Mouse (Mus musculus): ENCODE results near the gene Gm11096. TPM values are rescaled to one million over a fixed set of nuclear protein-coding genes. Genes with fewer than 3 reads are reported as not detected.

Gm11096 gene
- polyA plus RNA-seq, 1 experiment = not detected

DNA sequence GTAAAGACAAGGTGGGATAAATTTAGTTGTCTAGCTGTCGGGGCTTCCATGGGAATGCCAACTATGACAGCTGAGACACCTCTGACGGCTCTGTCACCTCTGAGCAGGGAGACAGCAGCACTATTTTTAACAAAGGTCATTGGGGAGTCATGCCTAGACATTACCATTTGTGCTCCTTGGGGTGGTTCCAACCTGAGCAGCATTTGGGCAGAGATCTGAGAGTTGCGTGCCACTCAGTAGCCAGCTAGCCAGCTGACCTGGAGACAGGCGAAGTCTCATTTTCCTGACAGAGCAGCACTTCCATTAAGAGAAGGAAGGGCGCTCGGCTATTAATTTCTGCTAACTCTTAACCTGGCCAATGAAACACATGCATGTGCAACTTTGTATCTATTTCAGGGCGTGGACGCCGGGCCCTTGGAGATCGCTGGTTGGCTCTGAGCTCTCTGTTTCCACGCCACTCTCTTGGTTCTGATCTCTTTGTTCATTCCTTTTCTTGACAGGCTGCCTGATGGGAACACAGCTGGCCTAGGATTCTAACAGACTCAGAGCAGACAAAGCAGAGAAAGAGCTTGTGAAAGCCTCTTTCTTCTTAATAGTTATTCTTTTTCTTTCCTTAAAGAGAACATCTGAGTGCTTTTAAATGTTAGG is 40.4 kb downstream of the Gm11096 start:
- Histone ChIP-seq H3K36me3 (ENCODE audit: control insufficient read depth, insufficient read depth) (no peaks in the 10 kb centered on the region), H3K79me3 (ENCODE audit: low read depth) (no peaks in the 10 kb centered on the region), H3K4me3 (ENCODE audit: insufficient read depth, poor library complexity, severe bottlenecking) (no peak overlapping the region), H3ac (ENCODE audit: control insufficient read depth, insufficient read length, low read depth) (no peak overlapping the region), H3K79me2 (ENCODE audit: control insufficient read depth, insufficient read depth) (no peaks in the 10 kb centered on the region), H3K27me3 (ENCODE audit: control insufficient read depth, insufficient read depth, insufficient read length) (no peaks in the 10 kb centered on the region)
- TF ChIP-seq CEBPB (IDR thresholded peaks at IDR 0.05; ENCODE audit: low read depth) (no peak), MYOG (IDR thresholded peaks at IDR 0.05; ENCODE audit: control insufficient read depth, extremely low read depth, insufficient read length) (no peak), CTCF (IDR thresholded peaks at IDR 0.05; ENCODE audit: control insufficient read depth, insufficient read depth, insufficient read length) (no peak), MYOD1 (IDR thresholded peaks at IDR 0.05; ENCODE audit: control insufficient read depth, insufficient read length, low read depth) (no peak), MAX (IDR thresholded peaks at IDR 0.05) (no peak), USF1 (IDR thresholded peaks at IDR 0.05; ENCODE audit: low read depth) (no peak), FOSL1 (IDR thresholded peaks at IDR 0.05; ENCODE audit: insufficient read depth, low read length, poor library complexity, severe bottlenecking) (no peak)

DNA sequence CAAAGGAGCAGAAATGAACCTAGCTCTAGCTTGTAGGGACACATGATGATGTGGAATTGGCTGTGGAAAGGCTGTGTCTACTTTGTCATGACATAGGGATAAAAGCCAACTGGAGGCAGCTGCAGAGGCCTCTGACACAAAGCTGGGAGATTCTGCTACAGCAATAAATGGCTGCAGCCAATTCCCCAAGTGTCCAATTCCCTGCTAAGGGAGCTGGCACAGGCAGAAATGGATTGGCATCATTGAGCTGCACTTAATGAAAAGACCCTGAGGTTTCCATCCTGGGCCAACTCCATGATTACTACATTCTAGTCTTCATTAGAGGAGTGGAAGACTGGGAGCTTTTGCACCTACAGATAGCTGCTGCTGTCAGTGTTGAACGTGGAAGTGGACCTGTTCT is 44.8 kb downstream of the Gm11096 start:
- no peaks in the 10 kb centered on the region for H3K79me2 ChIP-seq (ENCODE audit: control insufficient read depth, insufficient read depth)
- no peak overlapping the region for H3K4me3 ChIP-seq (ENCODE audit: insufficient read depth, poor library complexity, severe bottlenecking)
- no peak overlapping the region for H3ac ChIP-seq (ENCODE audit: control insufficient read depth, insufficient read length, low read depth)
- H3K79me3 ChIP-seq (ENCODE audit: low read depth) = no peaks in the 10 kb centered on the region
- H3K27me3 ChIP-seq (ENCODE audit: control insufficient read depth, insufficient read depth, insufficient read length) = no peaks in the 10 kb centered on the region
- TF ChIP-seq USF1 (IDR thresholded peaks at IDR 0.05; ENCODE audit: low read depth) (no peak), MYOD1 (IDR thresholded peaks at IDR 0.05; ENCODE audit: control insufficient read depth, insufficient read length, low read depth) (no peak)
- H3K36me3 ChIP-seq (ENCODE audit: control insufficient read depth, insufficient read depth) = no peaks in the 10 kb centered on the region
